Mouse (Mus musculus): ENCODE results near the gene Gabrb1. TPM values are rescaled to one million over a fixed set of nuclear protein-coding genes. Genes with fewer than 3 reads are reported as not detected.

The Gabrb1 gene
- polyA plus RNA-seq, 1 experiment from 2014 or later = 0.09 TPM

- no peak for ATAC-seq (ENCODE audit: low FRiP score, low TSS enrichment)
- no peak overlapping the region for H3K9ac ChIP-seq (ENCODE audit: low read depth, low read length)
- H3K27ac ChIP-seq (ENCODE audit: low read depth, low read length) = no peak overlapping the region
- no peak overlapping the region for H3K4me3 ChIP-seq (ENCODE audit: low read length)
- H3K9me3 ChIP-seq (ENCODE audit: control insufficient read depth, low read length) = no peaks in the 10 kb centered on the region
- no peaks in the 10 kb centered on the region for H3K36me3 ChIP-seq (ENCODE audit: control insufficient read depth, insufficient read depth, low read length)
- no peak overlapping the region for H3K4me2 ChIP-seq (replicated peaks; ENCODE audit: low read depth, low read length)
- no peaks in the 10 kb centered on the region for H3K4me1 ChIP-seq (ENCODE audit: control insufficient read depth, insufficient read depth, low read length)
- H3K27me3 ChIP-seq (ENCODE audit: control insufficient read depth, insufficient read depth, low read length) = no peaks in the 10 kb centered on the region
- WGBS = 69% methylated on average over 2 of the region's 2 CpGs
Observed at GRCm38 (mm10) chr5:71965529-71965928, 307.6 kb downstream of the Gabrb1 start.

- Histone ChIP-seq H3K4me2 (replicated peaks; ENCODE audit: low read depth, low read length) (no peak overlapping the region), H3K9me3 (ENCODE audit: control insufficient read depth, low read length) (no peaks in the 10 kb centered on the region), H3K4me1 (ENCODE audit: control insufficient read depth, insufficient read depth, low read length) (no peaks in the 10 kb centered on the region), H3K27ac (ENCODE audit: low read depth, low read length) (no peak overlapping the region), H3K36me3 (ENCODE audit: control insufficient read depth, insufficient read depth, low read length) (no peaks in the 10 kb centered on the region), H3K4me3 (ENCODE audit: low read length) (no peak overlapping the region), H3K9ac (ENCODE audit: low read depth, low read length) (no peak overlapping the region), H3K27me3 (ENCODE audit: control insufficient read depth, insufficient read depth, low read length) (no peaks in the 10 kb centered on the region)
- no peak for ATAC-seq (ENCODE audit: low FRiP score, low TSS enrichment)
- WGBS = 83% methylated on average over 8 of the region's 8 CpGs
Observed at GRCm38 (mm10) chr5:71970140-71970800, 312.4 kb downstream of the Gabrb1 start.

- Histone ChIP-seq H3K9ac (ENCODE audit: low read depth, low read length) (no peak overlapping the region), H3K9me3 (ENCODE audit: control insufficient read depth, low read length) (no peaks in the 10 kb centered on the region), H3K36me3 (ENCODE audit: control insufficient read depth, insufficient read depth, low read length) (no peaks in the 10 kb centered on the region), H3K4me2 (replicated peaks; ENCODE audit: low read depth, low read length) (no peak overlapping the region), H3K4me3 (ENCODE audit: low read length) (no peak overlapping the region), H3K27me3 (ENCODE audit: control insufficient read depth, insufficient read depth, low read length) (no peaks in the 10 kb centered on the region), H3K27ac (ENCODE audit: low read depth, low read length) (no peak overlapping the region), H3K4me1 (ENCODE audit: control insufficient read depth, insufficient read depth, low read length) (no peaks in the 10 kb centered on the region)
- 77% methylated on average over 5 of the region's 5 CpGs for WGBS
- ATAC-seq (ENCODE audit: low FRiP score, low TSS enrichment) = no peak
Observed at GRCm38 (mm10) chr5:71972831-71973230, 314.9 kb downstream of the Gabrb1 start.

GRCm38 (mm10) chr5:71976133-71976532, 318.2 kb downstream of the Gabrb1 start:
- WGBS = 82% methylated on average over 4 of the region's 4 CpGs
- no peaks in the 10 kb centered on the region for H3K9me3 ChIP-seq (ENCODE audit: control insufficient read depth, low read length)
- no peaks in the 10 kb centered on the region for H3K36me3 ChIP-seq (ENCODE audit: control insufficient read depth, insufficient read depth, low read length)
- ATAC-seq (ENCODE audit: low FRiP score, low TSS enrichment) = no peak
- no peak overlapping the region for H3K27ac ChIP-seq (ENCODE audit: low read depth, low read length)
- no peak overlapping the region for H3K9ac ChIP-seq (ENCODE audit: low read depth, low read length)
- no peaks in the 10 kb centered on the region for H3K4me1 ChIP-seq (ENCODE audit: control insufficient read depth, insufficient read depth, low read length)
- no peak overlapping the region for H3K4me3 ChIP-seq (ENCODE audit: low read length)
- H3K4me2 ChIP-seq (replicated peaks; ENCODE audit: low read depth, low read length) = no peak overlapping the region
- H3K27me3 ChIP-seq (ENCODE audit: control insufficient read depth, insufficient read depth, low read length) = no peaks in the 10 kb centered on the region

GRCm38 (mm10) chr5:71976571-71977061, 318.7 kb downstream of the Gabrb1 start:
- ATAC-seq (ENCODE audit: low FRiP score, low TSS enrichment) = no peak
- Histone ChIP-seq H3K9me3 (ENCODE audit: control insufficient read depth, low read length) (no peaks in the 10 kb centered on the region), H3K4me2 (replicated peaks; ENCODE audit: low read depth, low read length) (no peak overlapping the region), H3K4me3 (ENCODE audit: low read length) (no peak overlapping the region), H3K4me1 (ENCODE audit: control insufficient read depth, insufficient read depth, low read length) (no peaks in the 10 kb centered on the region), H3K9ac (ENCODE audit: low read depth, low read length) (no peak overlapping the region), H3K27ac (ENCODE audit: low read depth, low read length) (no peak overlapping the region), H3K36me3 (ENCODE audit: control insufficient read depth, insufficient read depth, low read length) (no peaks in the 10 kb centered on the region), H3K27me3 (ENCODE audit: control insufficient read depth, insufficient read depth, low read length) (no peaks in the 10 kb centered on the region)
- 65% methylated on average over 5 of the region's 5 CpGs for WGBS

GRCm38 (mm10) chr5:71986561-71986960, 328.6 kb downstream of the Gabrb1 start:
- H3K4me2 ChIP-seq (replicated peaks; ENCODE audit: low read depth, low read length) = no peak overlapping the region
- WGBS = 61% methylated on average over 1 of the region's 1 CpGs
- H3K27me3 ChIP-seq (ENCODE audit: control insufficient read depth, insufficient read depth, low read length) = no peaks in the 10 kb centered on the region
- no peak overlapping the region for H3K27ac ChIP-seq (ENCODE audit: low read depth, low read length)
- ATAC-seq (ENCODE audit: low FRiP score, low TSS enrichment) = no peak
- no peak overlapping the region for H3K4me3 ChIP-seq (ENCODE audit: low read length)
- no peaks in the 10 kb centered on the region for H3K36me3 ChIP-seq (ENCODE audit: control insufficient read depth, insufficient read depth, low read length)
- no peak overlapping the region for H3K9ac ChIP-seq (ENCODE audit: low read depth, low read length)
- H3K4me1 ChIP-seq (ENCODE audit: control insufficient read depth, insufficient read depth, low read length) = no peaks in the 10 kb centered on the region
- H3K9me3 ChIP-seq (ENCODE audit: control insufficient read depth, low read length) = no peaks in the 10 kb centered on the region

- WGBS = 61% methylated on average over 5 of the region's 5 CpGs
- Histone ChIP-seq H3K27ac (ENCODE audit: low read depth, low read length) (no peak overlapping the region), H3K4me1 (ENCODE audit: control insufficient read depth, insufficient read depth, low read length) (no peaks in the 10 kb centered on the region), H3K4me3 (ENCODE audit: low read length) (no peak overlapping the region), H3K9ac (ENCODE audit: low read depth, low read length) (no peak overlapping the region), H3K27me3 (ENCODE audit: control insufficient read depth, insufficient read depth, low read length) (no peaks in the 10 kb centered on the region), H3K4me2 (replicated peaks; ENCODE audit: low read depth, low read length) (no peak overlapping the region), H3K36me3 (ENCODE audit: control insufficient read depth, insufficient read depth, low read length) (no peaks in the 10 kb centered on the region), H3K9me3 (ENCODE audit: control insufficient read depth, low read length) (no peaks in the 10 kb centered on the region)
- ATAC-seq (ENCODE audit: low FRiP score, low TSS enrichment) = no peak
Observed at GRCm38 (mm10) chr5:71986983-71987398, 329.1 kb downstream of the Gabrb1 start.

GRCm38 (mm10) chr5:71999466-71999865, 341.6 kb downstream of the Gabrb1 start:
- H3K27ac ChIP-seq (ENCODE audit: low read depth, low read length) = no peak overlapping the region
- no peaks in the 10 kb centered on the region for H3K9me3 ChIP-seq (ENCODE audit: control insufficient read depth, low read length)
- no peak overlapping the region for H3K4me2 ChIP-seq (replicated peaks; ENCODE audit: low read depth, low read length)
- no peaks in the 10 kb centered on the region for H3K27me3 ChIP-seq (ENCODE audit: control insufficient read depth, insufficient read depth, low read length)
- ATAC-seq (ENCODE audit: low FRiP score, low TSS enrichment) = no peak
- no peaks in the 10 kb centered on the region for H3K4me1 ChIP-seq (ENCODE audit: control insufficient read depth, insufficient read depth, low read length)
- 82% methylated on average over 4 of the region's 4 CpGs for WGBS
- no peak overlapping the region for H3K9ac ChIP-seq (ENCODE audit: low read depth, low read length)
- no peak overlapping the region for H3K4me3 ChIP-seq (ENCODE audit: low read length)
- no peaks in the 10 kb centered on the region for H3K36me3 ChIP-seq (ENCODE audit: control insufficient read depth, insufficient read depth, low read length)

- H3K4me2 ChIP-seq (replicated peaks; ENCODE audit: low read depth, low read length) = no peak overlapping the region
- no peaks in the 10 kb centered on the region for H3K9me3 ChIP-seq (ENCODE audit: control insufficient read depth, low read length)
- no peak overlapping the region for H3K27ac ChIP-seq (ENCODE audit: low read depth, low read length)
- H3K4me1 ChIP-seq (ENCODE audit: control insufficient read depth, insufficient read depth, low read length) = no peaks in the 10 kb centered on the region
- H3K9ac ChIP-seq (ENCODE audit: low read depth, low read length) = no peak overlapping the region
- no peaks in the 10 kb centered on the region for H3K36me3 ChIP-seq (ENCODE audit: control insufficient read depth, insufficient read depth, low read length)
- ATAC-seq (ENCODE audit: low FRiP score, low TSS enrichment) = no peak
- 86% methylated on average over 3 of the region's 3 CpGs for WGBS
- no peaks in the 10 kb centered on the region for H3K27me3 ChIP-seq (ENCODE audit: control insufficient read depth, insufficient read depth, low read length)
- H3K4me3 ChIP-seq (ENCODE audit: low read length) = no peak overlapping the region
Observed at GRCm38 (mm10) chr5:72003811-72004435, 346.0 kb downstream of the Gabrb1 start.
